Mouse (Mus musculus) small intestine, adult 2 months (tissue): ENCODE data around the gene Nrxn1. TPM values are rescaled to one million over a fixed set of nuclear protein-coding genes. Genes with fewer than 3 reads are reported as not detected.

Experiments used
- H3K27ac ChIP-seq: fragments of 200-500 bp; 2 replicates; pipeline ENCODE4 v1.5.1; 2012; ENCODE audit warnings: low read depth, low read length, control low read depth, inconsistent platforms; ENCODE audit not compliant: insufficient read depth
- H3K27me3 ChIP-seq: fragments of 200-500 bp; 2 replicates; pipeline ENCODE4 v1.6.1; 2012; ENCODE audit warnings: mild to moderate bottlenecking, moderate library complexity, low read length, inconsistent platforms; ENCODE audit not compliant: control insufficient read depth, insufficient read depth
- H3K36me3 ChIP-seq: fragments of 200-500 bp; 2 replicates; pipeline ENCODE4 v1.6.1; 2012; ENCODE audit warnings: mild to moderate bottlenecking, low read length, control low read depth, inconsistent platforms; ENCODE audit not compliant: control insufficient read depth, insufficient read depth
- H3K4me1 ChIP-seq: fragments of 200-500 bp; 2 replicates; pipeline ENCODE4 v1.6.1; 2012; ENCODE audit warnings: low read length, inconsistent platforms, mixed read lengths; ENCODE audit not compliant: control insufficient read depth, insufficient read depth, insufficient read length
- H3K4me3 ChIP-seq: fragments of 200-500 bp; 2 replicates; pipeline ENCODE4 v1.5.1; 2012; ENCODE audit warnings: low read depth, mild to moderate bottlenecking, control low read depth, inconsistent platforms, low read length, moderate library complexity
- CTCF ChIP-seq: fragments of 200-500 bp; IDR thresholded peaks from 2 replicates; pipeline ENCODE4 v1.5.1; 2012; ENCODE audit warnings: low read depth, mild to moderate bottlenecking, control low read depth, inconsistent platforms, low read length, moderate library complexity, mixed read lengths; ENCODE audit not compliant: insufficient replicate concordance, insufficient read length; ENCODE audit errors: extremely low read depth
- POLR2A ChIP-seq: fragments of 200-500 bp; IDR thresholded peaks from 2 replicates; pipeline ENCODE4 v1.6.1; 2012; ENCODE audit warnings: low read depth, mild to moderate bottlenecking, control low read depth, inconsistent platforms, low read length, moderate library complexity
- WGBS: fragments of 180-500 bp; shearing (Covaris S2); methylation state at CpG from one replicate; pipeline ENCODE4 v1.1.7; 2018; 5-methylcytosine and 5-hydroxymethylcytosine counted together
- polyA plus RNA-seq: library from polyadenylated mRNA; depleted of rRNA; stranded (reverse); fragments of >200 nt; gene quantifications from 2 replicates; pipeline ENCODE4 v1.2.3, GENCODE M21; 2012

The Nrxn1 gene
- polyA plus RNA-seq, 1 experiment = 0.39 TPM

- Histone ChIP-seq H3K27me3 (no peaks in the 10 kb centered on the region), H3K36me3 (no peaks in the 10 kb centered on the region), H3K4me3 (no peak overlapping the region), H3K27ac (no peak overlapping the region), H3K4me1 (no peaks in the 10 kb centered on the region)
- TF ChIP-seq CTCF (no peak), POLR2A (no peak)
- 70% methylated on average over 4 of the region's 4 CpGs for WGBS
Observed at GRCm38 (mm10) chr17:90704773-90705172, 388.1 kb downstream of the Nrxn1 start.

GRCm38 (mm10) chr17:90702626-90703025 is 390.2 kb downstream of the Nrxn1 start:
- Histone ChIP-seq H3K4me1 (no peaks in the 10 kb centered on the region), H3K4me3 (no peak overlapping the region), H3K36me3 (no peaks in the 10 kb centered on the region), H3K27ac (no peak overlapping the region), H3K27me3 (no peaks in the 10 kb centered on the region)
- TF ChIP-seq CTCF (no peak), POLR2A (no peak)
- WGBS = 56% methylated on average over 1 of the region's 1 CpGs

- Histone ChIP-seq H3K4me3 (no peak overlapping the region), H3K27me3 (no peaks in the 10 kb centered on the region), H3K27ac (no peak overlapping the region), H3K4me1 (no peaks in the 10 kb centered on the region), H3K36me3 (no peaks in the 10 kb centered on the region)
- TF ChIP-seq POLR2A (no peak), CTCF (no peak)
- 37% methylated on average over 6 of the region's 6 CpGs for WGBS
Observed at GRCm38 (mm10) chr17:90696071-90696800, 396.6 kb downstream of the Nrxn1 start.

- Histone ChIP-seq H3K27ac (no peak overlapping the region), H3K36me3 (no peaks in the 10 kb centered on the region), H3K4me3 (no peak overlapping the region), H3K27me3 (no peaks in the 10 kb centered on the region), H3K4me1 (no peaks in the 10 kb centered on the region)
- WGBS = 82% methylated on average over 5 of the region's 5 CpGs
- no peak for TF ChIP-seq CTCF
- TF ChIP-seq POLR2A = no peak
Observed at GRCm38 (mm10) chr17:90695086-90695584, 397.7 kb downstream of the Nrxn1 start.

GRCm38 (mm10) chr17:90684172-90684571 is 408.7 kb downstream of the Nrxn1 start:
- H3K4me3 ChIP-seq = no peak overlapping the region
- no peaks in the 10 kb centered on the region for H3K27me3 ChIP-seq
- TF ChIP-seq CTCF (no peak), POLR2A (no peak)
- H3K36me3 ChIP-seq = no peaks in the 10 kb centered on the region
- H3K27ac ChIP-seq = no peak overlapping the region
- no peaks in the 10 kb centered on the region for H3K4me1 ChIP-seq

GRCm38 (mm10) chr17:90681019-90681418 is 411.9 kb downstream of the Nrxn1 start:
- H3K4me3 ChIP-seq = no peak overlapping the region
- no peaks in the 10 kb centered on the region for H3K27me3 ChIP-seq
- TF ChIP-seq CTCF = no peak
- TF ChIP-seq POLR2A = no peak
- WGBS = 82% methylated on average over 1 of the region's 1 CpGs
- no peak overlapping the region for H3K27ac ChIP-seq
- H3K4me1 ChIP-seq = no peaks in the 10 kb centered on the region
- no peaks in the 10 kb centered on the region for H3K36me3 ChIP-seq

GRCm38 (mm10) chr17:90676676-90677075 is 416.2 kb downstream of the Nrxn1 start:
- no peaks in the 10 kb centered on the region for H3K4me1 ChIP-seq
- TF ChIP-seq CTCF (no peak), POLR2A (no peak)
- no peak overlapping the region for H3K4me3 ChIP-seq
- H3K27me3 ChIP-seq = no peaks in the 10 kb centered on the region
- H3K27ac ChIP-seq = no peak overlapping the region
- 54% methylated on average over 2 of the region's 2 CpGs for WGBS
- H3K36me3 ChIP-seq = no peaks in the 10 kb centered on the region
